Mouse (Mus musculus) bone marrow, adult 2 months (tissue): ENCODE measurements around the gene Zfp704.

Experiments used
- CTCF ChIP-seq: fragments of 200-500 bp; IDR thresholded peaks from 2 replicates; pipeline ENCODE4 v1.5.1; 2011; ENCODE audit warnings: low read length, control low read depth; ENCODE audit not compliant: control insufficient read depth, insufficient read depth
- POLR2A ChIP-seq: fragments of 200-500 bp; IDR thresholded peaks from 2 replicates; pipeline ENCODE4 v1.6.1; 2011; ENCODE audit warnings: low read depth, mild to moderate bottlenecking, control low read depth, low read length, borderline replicate concordance; ENCODE audit not compliant: control insufficient read depth

- no peak for TF ChIP-seq POLR2A
- TF ChIP-seq CTCF, result no peak
Observed at GRCm38 (mm10) chr3:9515527-9515926, 94.4 kb downstream of the Zfp704 start.
